Mouse (Mus musculus) midbrain, embryonic 12.5 days (tissue): ENCODE measurements around the gene P4ha3. TPM values are rescaled to one million over a fixed set of nuclear protein-coding genes. Genes with fewer than 3 reads are reported as not detected.

Experiments
- ATAC-seq: fragments of 200-750 bp; cut with Nextera tagmentation; 2 replicates; pipeline ENCODE4 v1.8.0; 2017; ENCODE audit warnings: low read depth, moderate TSS enrichment, moderate library complexity; ENCODE audit not compliant: low FRiP score
- H3K27ac ChIP-seq: fragments of 300-500 bp; sonication (generic); replicated peaks from 2 replicates; pipeline ENCODE4 v1.5.1; 2016; ENCODE audit warnings: mild to moderate bottlenecking
- H3K27me3 ChIP-seq: fragments of 300-500 bp; sonication (generic); 2 replicates; pipeline ENCODE4 v1.6.1; 2016; ENCODE audit warnings: mild to moderate bottlenecking
- H3K36me3 ChIP-seq: fragments of 300-500 bp; sonication (generic); 2 replicates; pipeline ENCODE4 v1.6.1; 2016
- H3K4me1 ChIP-seq: fragments of 300-500 bp; sonication (generic); 2 replicates; pipeline ENCODE4 v1.6.1; 2016
- H3K4me2 ChIP-seq: fragments of 300-500 bp; sonication (generic); replicated peaks from 2 replicates; pipeline ENCODE4 v1.6.1; 2016; ENCODE audit warnings: mild to moderate bottlenecking, moderate library complexity
- H3K4me3 ChIP-seq: fragments of 300-500 bp; sonication (generic); 2 replicates; pipeline ENCODE4 v1.5.1; 2016; ENCODE audit warnings: mild to moderate bottlenecking
- H3K9ac ChIP-seq: fragments of 300-500 bp; sonication (generic); replicated peaks from 2 replicates; pipeline ENCODE4 v1.6.1; 2016; ENCODE audit warnings: mild to moderate bottlenecking, moderate library complexity
- H3K9me3 ChIP-seq: fragments of 300-500 bp; sonication (generic); 2 replicates; pipeline ENCODE4 v1.6.1; 2016; ENCODE audit warnings: mild to moderate bottlenecking
- WGBS: fragments of 180-500 bp; shearing (Covaris S2); methylation state at CpG from one replicate; pipeline ENCODE4 v1.1.7; 2016; 5-methylcytosine and 5-hydroxymethylcytosine counted together
- polyA plus RNA-seq: library from polyadenylated mRNA; unstranded; fragments of >200 nt; fragmentation: Nextera tagmentation; extraction: Ambion mirVana; gene quantifications from 2 replicates; pipeline ENCODE4 v1.2.1, GENCODE M21; 2016

Gene P4ha3
- polyA plus RNA-seq, 1 experiment from 2014 or later: 4.7 TPM

DNA sequence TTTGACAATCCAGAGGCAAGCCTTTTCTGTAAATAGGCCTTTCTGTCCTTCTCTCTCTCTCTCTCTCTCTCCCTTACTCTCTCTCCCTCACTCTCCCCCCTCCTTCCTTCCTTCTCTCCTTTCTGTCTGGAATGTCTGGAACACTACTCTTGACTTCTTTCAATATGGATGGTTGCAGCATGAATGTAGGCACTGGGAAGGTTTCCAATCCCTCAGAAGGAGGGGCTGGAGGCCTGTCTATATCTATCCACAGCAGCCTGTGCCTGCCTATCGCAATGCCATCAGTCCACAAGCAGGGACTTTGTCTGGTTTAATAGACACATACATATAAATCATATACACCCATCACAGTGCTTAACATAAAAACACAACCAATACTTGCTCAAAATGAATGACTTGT is 23.9 kb downstream of the P4ha3 start:
- Histone ChIP-seq H3K27ac (peak overlapping the region; percentile 75), H3K4me1 (peaks cover 37% of the 10 kb centered on the region), H3K9me3 (no peaks in the 10 kb centered on the region), H3K4me3 (no peak overlapping the region), H3K27me3 (no peaks in the 10 kb centered on the region), H3K4me2 (no peak overlapping the region), H3K9ac (no peak overlapping the region; the same call in 1 of the 2 replicates), H3K36me3 (no peaks in the 10 kb centered on the region)
- WGBS: 69% methylated on average over 1 of the region's 1 CpGs
- 0 out of 2 replicates have a peak, but pooled peaks have one; percentile 38 for ATAC-seq

- Histone ChIP-seq H3K27ac (peak overlapping the region; percentile 75), H3K9me3 (no peaks in the 10 kb centered on the region), H3K4me2 (no peak overlapping the region), H3K27me3 (no peaks in the 10 kb centered on the region), H3K4me3 (no peak overlapping the region), H3K36me3 (no peaks in the 10 kb centered on the region), H3K4me1 (peaks cover 37% of the 10 kb centered on the region), H3K9ac (no peak overlapping the region)
- WGBS: 34% methylated on average over 6 of the region's 6 CpGs
- no peak for ATAC-seq
Observed at GRCm38 (mm10) chr7:100309679-100310078, 24.4 kb downstream of the P4ha3 start.

DNA sequence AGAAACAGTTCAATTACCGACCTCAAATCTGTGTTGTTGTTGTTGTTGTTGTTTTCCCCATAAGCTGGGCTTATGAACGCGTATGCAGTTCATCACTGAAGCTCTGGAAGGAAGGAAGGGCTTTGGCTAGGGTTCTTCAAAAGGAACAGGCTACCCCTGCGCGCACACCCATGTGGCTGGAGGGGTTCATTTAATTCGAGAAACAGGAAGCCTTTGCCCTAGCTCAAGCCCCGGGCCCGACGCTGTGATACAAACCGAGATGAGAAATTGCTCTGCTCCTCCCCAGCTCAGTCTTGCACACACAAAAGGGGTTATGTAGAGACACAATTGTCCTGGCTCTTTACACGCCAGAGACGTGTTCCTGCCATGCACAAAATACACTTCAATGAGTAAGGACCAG is 25.0 kb downstream of the P4ha3 start:
- peaks cover 37% of the 10 kb centered on the region for H3K4me1 ChIP-seq
- 80% methylated on average over 12 of the region's 12 CpGs for WGBS
- H3K9ac ChIP-seq: no peak overlapping the region
- no peak for ATAC-seq
- no peaks in the 10 kb centered on the region for H3K36me3 ChIP-seq
- H3K27ac ChIP-seq: peak overlapping the region; percentile 75
- no peak overlapping the region for H3K4me2 ChIP-seq
- H3K27me3 ChIP-seq: no peaks in the 10 kb centered on the region
- H3K9me3 ChIP-seq: no peaks in the 10 kb centered on the region
- H3K4me3 ChIP-seq: no peak overlapping the region

GRCm38 (mm10) chr7:100312716-100313115 is 27.4 kb downstream of the P4ha3 start:
- no peak overlapping the region for H3K4me2 ChIP-seq
- no peak overlapping the region for H3K4me3 ChIP-seq
- no peak for ATAC-seq
- 90% methylated on average over 4 of the region's 4 CpGs for whole genome bisulfite sequencing
- no peaks in the 10 kb centered on the region for H3K27me3 ChIP-seq
- no peaks in the 10 kb centered on the region for H3K36me3 ChIP-seq
- peaks cover 32% of the 10 kb centered on the region for H3K4me1 ChIP-seq
- no peak overlapping the region for H3K27ac ChIP-seq
- no peaks in the 10 kb centered on the region for H3K9me3 ChIP-seq
- H3K9ac ChIP-seq: no peak overlapping the region

GRCm38 (mm10) chr7:100316924-100317323 is 31.6 kb downstream of the P4ha3 start:
- no peaks in the 10 kb centered on the region for H3K27me3 ChIP-seq
- H3K9ac ChIP-seq: no peak overlapping the region
- H3K4me2 ChIP-seq: no peak overlapping the region
- H3K4me1 ChIP-seq: no peaks in the 10 kb centered on the region
- ATAC-seq: no peak
- no peaks in the 10 kb centered on the region for H3K9me3 ChIP-seq
- H3K4me3 ChIP-seq: no peak overlapping the region
- H3K27ac ChIP-seq: no peak overlapping the region
- H3K36me3 ChIP-seq: no peaks in the 10 kb centered on the region
- 95% methylated on average over 8 of the region's 8 CpGs for WGBS

DNA sequence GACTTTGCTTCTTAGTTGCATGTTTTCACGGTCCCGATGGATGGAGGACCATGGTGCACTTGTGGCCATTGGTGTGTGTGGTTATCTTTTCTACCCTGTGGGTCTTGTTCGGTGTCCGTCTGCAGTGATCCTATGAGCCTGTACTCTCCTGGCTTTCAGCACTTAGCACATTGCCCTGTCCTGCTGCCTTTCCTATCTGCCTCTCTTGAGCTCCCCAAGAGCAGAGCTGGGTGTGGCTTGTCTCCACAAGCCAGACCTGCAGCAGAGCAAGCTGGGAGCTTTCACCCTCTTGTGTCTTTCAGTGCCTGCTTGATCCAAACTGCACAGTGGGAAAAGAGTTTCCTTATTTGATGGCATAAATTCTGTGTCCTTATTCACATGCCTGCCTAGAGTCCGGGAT is 32.2 kb downstream of the P4ha3 start:
- Histone ChIP-seq H3K9ac (no peak overlapping the region), H3K27me3 (no peaks in the 10 kb centered on the region), H3K36me3 (no peaks in the 10 kb centered on the region), H3K4me3 (no peak overlapping the region), H3K4me1 (no peaks in the 10 kb centered on the region), H3K9me3 (no peaks in the 10 kb centered on the region), H3K27ac (no peak overlapping the region), H3K4me2 (no peak overlapping the region)
- WGBS: 96% methylated on average over 5 of the region's 5 CpGs
- no peak for ATAC-seq

DNA sequence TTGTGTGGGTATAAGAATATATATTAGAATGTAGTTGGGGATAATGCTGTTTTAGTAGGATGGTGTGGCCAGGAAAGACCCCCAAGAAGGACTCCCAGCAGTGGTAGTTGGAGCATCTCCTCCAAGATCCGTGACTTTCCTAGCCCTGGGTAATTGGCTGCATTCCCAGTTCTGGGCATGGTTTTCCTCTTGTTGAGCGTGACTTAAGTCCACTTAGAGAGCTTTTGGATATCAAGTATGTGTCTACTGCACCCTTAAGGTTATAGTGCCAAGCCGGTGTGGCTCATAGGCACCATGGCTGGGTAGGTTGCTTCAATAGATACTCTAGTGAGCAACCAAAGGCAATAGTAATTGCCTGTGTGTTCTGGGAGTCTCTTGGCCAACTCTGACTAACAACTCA is 38.4 kb downstream of the P4ha3 start:
- Histone ChIP-seq H3K27me3 (no peaks in the 10 kb centered on the region), H3K9me3 (no peaks in the 10 kb centered on the region), H3K4me1 (no peaks in the 10 kb centered on the region), H3K27ac (no peak overlapping the region), H3K4me3 (no peak overlapping the region), H3K4me2 (no peak overlapping the region), H3K9ac (no peak overlapping the region), H3K36me3 (peaks cover 27% of the 10 kb centered on the region)
- 97% methylated on average over 3 of the region's 3 CpGs for WGBS
- ATAC-seq: no peak

DNA sequence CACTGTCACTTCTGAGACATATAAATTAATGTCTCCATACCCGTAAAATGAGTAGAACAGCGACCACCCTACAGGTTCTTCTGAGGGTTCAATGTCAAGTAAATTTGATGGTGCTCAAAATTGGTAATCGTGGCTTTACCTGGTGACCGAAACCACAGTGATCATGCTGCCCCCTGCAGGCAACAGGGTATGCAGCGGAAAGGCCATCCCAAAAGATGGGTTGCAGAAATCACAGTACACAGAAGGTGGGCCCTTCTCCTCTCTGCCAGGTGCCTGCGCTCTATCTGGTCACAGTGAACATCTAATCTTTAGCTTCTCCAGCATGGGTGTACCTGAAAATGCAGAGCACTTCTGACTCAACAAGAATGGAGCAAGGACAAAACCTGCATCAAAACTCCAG is 40.2 kb downstream of the P4ha3 start:
- no peak for ATAC-seq
- H3K27me3 ChIP-seq: no peaks in the 10 kb centered on the region
- peaks cover 41% of the 10 kb centered on the region for H3K36me3 ChIP-seq
- no peaks in the 10 kb centered on the region for H3K9me3 ChIP-seq
- H3K4me2 ChIP-seq: no peak overlapping the region
- WGBS: 83% methylated on average over 6 of the region's 6 CpGs
- H3K4me1 ChIP-seq: no peaks in the 10 kb centered on the region
- no peak overlapping the region for H3K27ac ChIP-seq
- no peak overlapping the region for H3K9ac ChIP-seq
- H3K4me3 ChIP-seq: no peak overlapping the region

GRCm38 (mm10) chr7:100327514-100327913 is 42.2 kb downstream of the P4ha3 start:
- 91% methylated on average over 7 of the region's 7 CpGs for WGBS
- Histone ChIP-seq H3K9me3 (no peaks in the 10 kb centered on the region), H3K4me1 (no peaks in the 10 kb centered on the region), H3K4me2 (no peak overlapping the region), H3K27me3 (no peaks in the 10 kb centered on the region), H3K4me3 (no peak overlapping the region), H3K36me3 (peaks cover 61% of the 10 kb centered on the region), H3K9ac (no peak overlapping the region), H3K27ac (no peak overlapping the region)
- ATAC-seq: no peak

DNA sequence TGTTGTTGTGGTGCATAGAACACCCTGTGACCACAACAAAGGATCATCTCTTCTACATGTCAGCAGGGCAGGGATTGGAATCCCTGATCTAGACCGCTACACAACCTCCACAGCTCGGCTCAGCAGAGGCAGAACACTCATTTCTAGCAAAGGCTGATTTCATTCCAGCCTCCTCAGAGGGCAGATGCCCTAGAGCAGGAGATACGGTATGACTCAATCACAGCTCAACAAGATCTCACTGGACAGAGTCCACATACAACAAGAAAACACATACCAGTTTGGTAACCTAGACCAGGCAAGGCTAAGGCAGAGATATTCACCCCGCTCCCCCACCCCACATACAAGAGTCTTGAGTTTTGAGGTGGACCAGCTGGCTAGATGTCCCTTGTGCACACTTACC is 43.3 kb downstream of the P4ha3 start:
- no peak overlapping the region for H3K4me3 ChIP-seq
- ATAC-seq: no peak
- no peak overlapping the region for H3K4me2 ChIP-seq
- no peak overlapping the region for H3K9ac ChIP-seq
- H3K9me3 ChIP-seq: no peaks in the 10 kb centered on the region
- 91% methylated on average over 4 of the region's 4 CpGs for WGBS
- no peaks in the 10 kb centered on the region for H3K4me1 ChIP-seq
- no peaks in the 10 kb centered on the region for H3K27me3 ChIP-seq
- no peak overlapping the region for H3K27ac ChIP-seq
- H3K36me3 ChIP-seq: peaks cover 70% of the 10 kb centered on the region

GRCm38 (mm10) chr7:100331269-100331668 is 45.9 kb downstream of the P4ha3 start:
- H3K36me3 ChIP-seq: peaks cover 89% of the 10 kb centered on the region
- 97% methylated on average over 3 of the region's 3 CpGs for WGBS
- ATAC-seq: no peak

DNA sequence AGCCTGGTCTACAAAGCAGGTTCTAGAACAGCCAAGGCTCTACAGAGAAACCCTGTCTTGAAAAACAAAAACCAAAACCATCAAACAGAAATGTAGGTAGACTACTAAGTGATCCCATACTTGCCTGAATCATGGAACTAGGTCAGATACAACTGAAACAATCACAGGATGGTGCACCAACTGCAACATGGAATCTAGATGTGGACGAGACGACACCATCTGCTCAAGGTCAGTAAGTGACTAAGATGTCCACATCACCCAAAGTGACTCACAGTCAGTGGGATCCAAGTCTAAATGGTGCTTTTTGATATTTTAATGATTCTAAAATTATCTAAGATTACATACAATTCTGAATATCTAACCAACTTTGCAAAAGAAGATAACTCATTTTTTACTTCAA is 50.6 kb downstream of the P4ha3 start:
- Histone ChIP-seq H3K27ac (no peak overlapping the region), H3K27me3 (no peaks in the 10 kb centered on the region), H3K4me3 (no peak overlapping the region), H3K9ac (no peak overlapping the region), H3K9me3 (no peaks in the 10 kb centered on the region), H3K4me2 (no peak overlapping the region), H3K4me1 (no peaks in the 10 kb centered on the region), H3K36me3 (peaks cover 86% of the 10 kb centered on the region)
- 97% methylated on average over 2 of the region's 2 CpGs for WGBS
- ATAC-seq: no peak

More at GRCm38 (mm10) chr7:100331269-100331668, 45.9 kb downstream of the P4ha3 start:
- no peak overlapping the region for H3K9ac ChIP-seq
- no peak overlapping the region for H3K27ac ChIP-seq
- H3K4me1 ChIP-seq: no peaks in the 10 kb centered on the region
- no peaks in the 10 kb centered on the region for H3K9me3 ChIP-seq
- H3K4me2 ChIP-seq: no peak overlapping the region
- no peak overlapping the region for H3K4me3 ChIP-seq
- no peaks in the 10 kb centered on the region for H3K27me3 ChIP-seq

DNA sequence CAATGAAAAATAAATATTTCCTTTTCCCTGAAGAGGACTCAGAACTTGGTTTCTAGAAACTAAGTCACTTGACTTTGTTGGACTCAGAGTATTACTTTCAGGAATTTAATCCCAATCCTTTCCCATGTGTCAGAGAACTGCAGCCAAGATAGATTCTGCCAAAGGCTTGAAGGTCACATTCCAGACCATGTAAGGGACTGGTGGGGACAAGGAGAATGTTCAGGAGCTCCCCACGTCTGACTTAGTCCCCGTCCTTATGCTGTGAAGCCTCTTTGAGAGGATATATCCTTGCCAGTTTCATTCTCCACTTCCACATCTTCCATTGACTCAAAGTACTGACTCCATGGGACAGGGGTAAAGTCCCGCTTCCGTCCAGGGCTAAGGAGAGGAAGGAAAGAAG is 69.7 kb downstream of the P4ha3 start:
- Histone ChIP-seq H3K27ac (no peak overlapping the region), H3K9ac (no peak overlapping the region), H3K36me3 (peaks cover 18% of the 10 kb centered on the region; the same call in 1 of the 2 replicates), H3K4me1 (no peaks in the 10 kb centered on the region), H3K4me2 (no peak overlapping the region), H3K27me3 (no peaks in the 10 kb centered on the region), H3K9me3 (no peaks in the 10 kb centered on the region), H3K4me3 (no peak overlapping the region)
- no peak for ATAC-seq
- 89% methylated on average over 4 of the region's 4 CpGs for WGBS
